Mouse (Mus musculus) urinary bladder, postnatal 4 days (tissue): ENCODE data around the gene Bcl2l13.
"Not testable (repeated sequence)": the region's sequence is repeated elsewhere in the genome, so short reads cannot be mapped to it uniquely, and the experiment has no call there.

Experiments used
- DNase-seq, 2 experiments: peaks; one replicate each; pipeline ENCODE4 v3.0.0; 2021 to 2022; ENCODE audit warnings: low spot score in 2 of 2

Gene Bcl2l13

GRCm38 (mm10) chr6:120901776-120902645, 66.0 kb downstream of the Bcl2l13 start:
- no peak for DNase-seq

GRCm38 (mm10) chr6:120903450-120903912, 67.5 kb downstream of the Bcl2l13 start:
- no peak for DNase-seq

GRCm38 (mm10) chr6:120903961-120904360, 67.9 kb downstream of the Bcl2l13 start:
- no peak for DNase-seq

GRCm38 (mm10) chr6:120905111-120905510, 69.1 kb downstream of the Bcl2l13 start:
- DNase-seq, result no peak

GRCm38 (mm10) chr6:120906521-120906920, 70.5 kb downstream of the Bcl2l13 start:
- DNase-seq, result no peak

GRCm38 (mm10) chr6:120907876-120908597, 72.0 kb downstream of the Bcl2l13 start:
- DNase-seq, result not testable (repeated sequence)

- no peak for DNase-seq
Observed at GRCm38 (mm10) chr6:120909501-120909900, 73.5 kb downstream of the Bcl2l13 start.

GRCm38 (mm10) chr6:120911213-120912007, 75.4 kb downstream of the Bcl2l13 start:
- DNase-seq, result no peak

GRCm38 (mm10) chr6:120912931-120913330, 76.9 kb downstream of the Bcl2l13 start:
- DNase-seq, result no peak

GRCm38 (mm10) chr6:120913783-120914182, 77.8 kb downstream of the Bcl2l13 start:
- no peak for DNase-seq

- no peak for DNase-seq
Observed at GRCm38 (mm10) chr6:120914533-120914910, 78.5 kb downstream of the Bcl2l13 start.

- DNase-seq, result no peak
Observed at GRCm38 (mm10) chr6:120914911-120915648, 79.1 kb downstream of the Bcl2l13 start.

- no peak for DNase-seq
Observed at GRCm38 (mm10) chr6:120915649-120915975, 79.6 kb downstream of the Bcl2l13 start.

GRCm38 (mm10) chr6:120916074-120916971, 80.3 kb downstream of the Bcl2l13 start, which contains the start of gene Bid:
Gene Bid, minus strand, starts transcription at chr6:120916853.
- peak; percentile 84 to 92 for DNase-seq

- not testable (repeated sequence) for DNase-seq
Observed at GRCm38 (mm10) chr6:120916972-120917881, 81.2 kb downstream of the Bcl2l13 start.

GRCm38 (mm10) chr6:120917975-120918374, 82.0 kb downstream of the Bcl2l13 start:
- DNase-seq, result no peak

- DNase-seq, result not testable (repeated sequence)
Observed at GRCm38 (mm10) chr6:120924791-120925321, 88.8 kb downstream of the Bcl2l13 start.

GRCm38 (mm10) chr6:120926880-120927279, 90.9 kb downstream of the Bcl2l13 start:
- DNase-seq, result no peak

GRCm38 (mm10) chr6:120927765-120928164, 91.8 kb downstream of the Bcl2l13 start:
- no peak for DNase-seq
